In the genomic region with DNA sequence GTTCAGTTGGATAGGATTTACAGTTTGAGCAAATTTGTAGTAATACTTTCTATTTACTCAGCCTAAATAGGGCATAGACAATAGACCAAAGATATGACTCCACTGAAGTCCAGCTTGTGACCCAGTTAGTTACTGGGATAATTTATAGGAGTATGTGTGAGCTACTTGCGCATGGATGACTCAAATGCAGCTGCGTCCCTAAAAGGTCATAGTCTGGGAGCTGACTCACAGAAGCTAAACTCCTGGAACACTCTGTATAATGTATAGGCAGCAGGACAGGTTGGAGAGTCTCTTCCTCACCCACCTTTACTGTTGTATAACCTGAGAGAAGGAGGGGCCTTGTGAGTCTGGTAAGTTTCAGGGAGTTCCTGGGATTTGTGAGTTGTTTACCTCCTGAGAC, we compare ENCODE assay signal across 17 mouse cellular contexts.
"Had no signal": no experiment of that assay in that cellular context is flagged by ENCODE, and none has a peak within 500 bp of the region (broad histone marks: within the 10 kb centered on the region; RNA-seq: fewer than 3 reads in every experiment).

No protein-coding gene starts in this region.

- DNase-seq: kidney, adult 9 months; kidney, postnatal 25 days; layer of hippocampus, adult 9-11 months; liver; lung, adult 18-20 months; lung, postnatal 10 days; lung, postnatal 36 days; midbrain, embryonic 14.5 days; thymus, postnatal 36 days had no signal

- H3K27ac ChIP-seq: kidney, postnatal 0 days; layer of hippocampus, adult 2 months; limb, embryonic 10.5 days; limb, embryonic 13.5 days; lung, embryonic 15.5 days; midbrain, embryonic 10.5 days had no signal

- H3K4me3 ChIP-seq: layer of hippocampus, adult 2 months; limb, embryonic 10.5 days; limb, embryonic 13.5 days; liver, embryonic 12.5 days; liver, embryonic 15.5 days; lung, embryonic 15.5 days; midbrain, embryonic 10.5 days had no signal
